Mouse (Mus musculus) MEL (cell line): ENCODE measurements at regions not wholly inside any gene's neighbourhood (a gene's known extent, or its start where the extent isn't known, plus 50 kb on each side); places are given as distances from the start of the nearest gene placed in this dataset.

ENCODE experiments used
- CHD2 ChIP-seq: IDR thresholded peaks from 2 replicates; pipeline ENCODE4 v1.6.1; 2011; ENCODE audit warnings: low read length, improper control_type of control experiment
- CTCF ChIP-seq, 3 experiments: IDR thresholded peaks in 2 of 3; conservative IDR thresholded peaks in 1 of 3; 2 replicates each; pipeline ENCODE4 v1.5.1; 2011 to 2012; ENCODE audit warnings: low read length in 3 of 3, low read depth in 2 of 3, mild to moderate bottlenecking in 2 of 3, improper control_type of control experiment in 1 of 3, inconsistent platforms in 1 of 3, mixed read lengths in 1 of 3, moderate library complexity in 1 of 3; ENCODE audit not compliant: control insufficient read depth in 1 of 3, insufficient read depth in 1 of 3, poor library complexity in 1 of 3, severe bottlenecking in 1 of 3
- GATA1 ChIP-seq: IDR thresholded peaks from 2 replicates; pipeline ENCODE4 v1.6.1; 2011; ENCODE audit warnings: low read depth, low read length, improper control_type of control experiment
- HCFC1 ChIP-seq: IDR thresholded peaks from 2 replicates; pipeline ENCODE4 v1.6.1; 2012; ENCODE audit warnings: low read depth, mild to moderate bottlenecking, inconsistent platforms, low read length, improper control_type of control experiment, moderate library complexity
- MEF2A ChIP-seq: IDR thresholded peaks from 2 replicates; pipeline ENCODE4 v1.6.1; 2014; ENCODE audit warnings: low read depth, mild to moderate bottlenecking, inconsistent platforms, low read length, improper control_type of control experiment; ENCODE audit not compliant: poor library complexity, insufficient replicate concordance, severe bottlenecking; ENCODE audit errors: extremely low read depth
- POLR2A ChIP-seq, 2 experiments: IDR thresholded peaks; 2 replicates each; pipeline ENCODE4 v1.6.1; 2011 to 2012; ENCODE audit warnings: low read length in 2 of 2, mild to moderate bottlenecking in 2 of 2, control low read depth in 1 of 2, improper control_type of control experiment in 1 of 2, low read depth in 1 of 2, moderate library complexity in 1 of 2; ENCODE audit not compliant: control insufficient read depth in 1 of 2, insufficient read depth in 1 of 2, poor library complexity in 1 of 2
- POLR2AphosphoS5 ChIP-seq: IDR thresholded peaks from 2 replicates; pipeline ENCODE4 v1.6.1; 2012; ENCODE audit warnings: low read depth, borderline replicate concordance, mild to moderate bottlenecking, inconsistent platforms, low read length, moderate library complexity, mixed read lengths
- TAL1 ChIP-seq: IDR thresholded peaks from 2 replicates; pipeline ENCODE4 v1.6.1; 2012; ENCODE audit warnings: mild to moderate bottlenecking, inconsistent platforms, low read length, moderate library complexity, mixed read lengths
- USF2 ChIP-seq, 2 experiments: IDR thresholded peaks; 2 replicates each; pipeline ENCODE4 v1.6.1; 2011 to 2012; ENCODE audit warnings: improper control_type of control experiment in 2 of 2, low read length in 2 of 2, borderline replicate concordance in 1 of 2, inconsistent platforms in 1 of 2, low read depth in 1 of 2, mild to moderate bottlenecking in 1 of 2; ENCODE audit not compliant: insufficient read depth in 1 of 2
- ZC3H11A ChIP-seq: IDR thresholded peaks from 2 replicates; pipeline ENCODE4 v1.6.1; 2012; ENCODE audit warnings: low read depth, mild to moderate bottlenecking, inconsistent platforms, low read length, improper control_type of control experiment
- ZMIZ1 ChIP-seq: IDR thresholded peaks from 2 replicates; pipeline ENCODE4 v1.6.1; 2012; ENCODE audit warnings: low read depth, mild to moderate bottlenecking, inconsistent platforms, low read length, improper control_type of control experiment, moderate library complexity

DNA sequence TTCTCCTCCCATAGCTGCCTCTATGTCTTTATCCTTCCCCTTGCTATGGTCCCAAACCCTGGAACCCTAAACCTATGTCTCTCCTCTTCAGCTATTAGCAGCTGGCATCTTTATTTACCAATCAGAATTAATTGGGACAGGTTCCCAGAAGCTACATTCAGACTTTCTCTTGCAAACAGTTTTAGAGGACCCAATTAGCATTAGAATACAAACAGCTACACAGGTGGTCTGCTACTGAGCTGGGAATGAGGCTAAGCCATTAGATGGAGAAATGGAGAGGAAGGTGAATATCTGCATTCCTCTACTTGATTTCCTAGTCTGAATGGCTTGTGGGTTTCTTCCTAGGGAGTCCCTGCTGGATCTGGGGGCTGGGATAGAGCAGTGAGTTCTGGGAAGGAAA, 611.9 kb downstream of the A830018L16Rik start:
- TF ChIP-seq GATA1 (no peak), CTCF (IDR thresholded peaks at IDR 0.05 in 2 of 3, conservative IDR thresholded peaks at IDR 0.05 in 1 of 3; ENCODE audit: control insufficient read depth in 1 of 3, insufficient read depth in 1 of 3, low read depth in 2 of 3, low read length in 3 of 3, poor library complexity in 1 of 3, severe bottlenecking in 1 of 3) (no peak), HCFC1 (no peak), CHD2 (no peak), USF2 (IDR thresholded peaks at IDR 0.05; ENCODE audit: borderline replicate concordance in 1 of 2, insufficient read depth in 1 of 2, low read depth in 1 of 2, low read length in 2 of 2) (no peak), POLR2AphosphoS5 (no peak), TAL1 (no peak), MEF2A (no peak), ZC3H11A (no peak), POLR2A (IDR thresholded peaks at IDR 0.05; ENCODE audit: control insufficient read depth in 1 of 2, insufficient read depth in 1 of 2, low read depth in 1 of 2, low read length in 2 of 2, poor library complexity in 1 of 2) (no peak), ZMIZ1 (no peak)
